Mouse (Mus musculus) liver, postnatal 0 days (tissue): Measurements from ENCODE around the gene Camta1.

Source experiments
- CTCF ChIP-seq: sonication (generic); IDR thresholded peaks from 2 replicates; pipeline ENCODE4 v1.5.1; 2016; ENCODE audit warnings: antibody characterized with exemption, low read depth
- EP300 ChIP-seq: IDR thresholded peaks from 2 replicates; pipeline ENCODE4 v1.6.1; 2016; ENCODE audit warnings: antibody characterized with exemption, low read depth, mild to moderate bottlenecking

DNA sequence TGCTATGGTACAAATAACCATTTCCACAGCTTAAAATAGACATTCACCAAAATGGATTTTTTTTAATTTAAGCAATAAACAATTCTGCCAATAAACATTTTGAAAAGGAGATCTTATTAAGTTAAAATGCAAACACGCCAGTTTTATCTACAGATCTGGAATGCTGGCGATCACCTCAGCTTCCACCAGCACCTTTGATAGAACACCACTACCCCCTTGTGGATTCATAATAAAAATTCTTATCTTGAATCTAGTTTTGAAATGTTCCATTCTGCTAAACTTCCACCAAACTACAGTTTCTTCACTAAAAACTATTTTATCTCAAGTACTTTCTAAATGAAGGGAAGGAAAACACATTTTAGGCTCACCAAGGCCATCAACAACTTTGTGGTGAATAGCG, 7.7 kb downstream of the Camta1 start:
- TF ChIP-seq CTCF (peak; percentile 50), EP300 (no peak)
